Mouse (Mus musculus) embryonic facial prominence, embryonic 11.5 days (tissue): ENCODE results near the gene Sprr2k. TPM values are rescaled to one million over a fixed set of nuclear protein-coding genes. Genes with fewer than 3 reads are reported as not detected.
"Not testable (repeated sequence)": the region's sequence is repeated elsewhere in the genome, so short reads cannot be mapped to it uniquely, and the experiment has no call there.

Experiments
- ATAC-seq: fragments of 200-750 bp; cut with Nextera tagmentation; replicated peaks from 2 replicates; pipeline ENCODE4 v1.8.0; 2017; ENCODE audit warnings: low read depth; ENCODE audit not compliant: insufficient number of reproducible peaks, low FRiP score, low TSS enrichment
- DNase-seq: peaks from one replicate; pipeline ENCODE4 v3.0.0-alpha.2; 2015; ENCODE audit warnings: low spot score
- H3K27ac ChIP-seq: fragments of 300-500 bp; sonication (generic); replicated peaks from 2 replicates; pipeline ENCODE4 v1.5.1; 2014; ENCODE audit warnings: mild to moderate bottlenecking, low read depth, low read length, control low read depth
- H3K27me3 ChIP-seq: fragments of 300-500 bp; sonication (generic); 2 replicates; pipeline ENCODE4 v1.6.1; 2014; ENCODE audit warnings: mild to moderate bottlenecking, low read length, moderate library complexity, mixed read lengths; ENCODE audit not compliant: control insufficient read depth, insufficient read depth
- H3K36me3 ChIP-seq: fragments of 300-500 bp; sonication (generic); replicated peaks from 2 replicates; pipeline ENCODE4 v1.6.1; 2014; ENCODE audit warnings: low read depth, mild to moderate bottlenecking, low read length, moderate library complexity, mixed read lengths; ENCODE audit not compliant: control insufficient read depth, insufficient read depth
- H3K4me1 ChIP-seq: fragments of 300-500 bp; sonication (generic); 2 replicates; pipeline ENCODE4 v1.6.1; 2014; ENCODE audit warnings: low read length, mixed read lengths; ENCODE audit not compliant: control insufficient read depth, insufficient read depth
- H3K4me2 ChIP-seq: fragments of 300-500 bp; sonication (generic); 2 replicates; pipeline ENCODE4 v1.6.1; 2014; ENCODE audit warnings: low read depth, mild to moderate bottlenecking, control low read depth, low read length, moderate library complexity
- H3K4me3 ChIP-seq: fragments of 300-500 bp; sonication (generic); 2 replicates; pipeline ENCODE4 v1.5.1; 2014; ENCODE audit warnings: low read depth, low read length, control low read depth
- H3K9ac ChIP-seq: fragments of 300-500 bp; sonication (generic); replicated peaks from 2 replicates; pipeline ENCODE4 v1.6.1; 2014; ENCODE audit warnings: mild to moderate bottlenecking, control low read depth, low read length
- H3K9me3 ChIP-seq: fragments of 300-500 bp; sonication (generic); replicated peaks from 2 replicates; pipeline ENCODE4 v1.6.1; 2016; ENCODE audit warnings: mild to moderate bottlenecking, low read length, inconsistent platforms, mixed read lengths; ENCODE audit not compliant: control insufficient read depth
- WGBS: fragments of 180-500 bp; shearing (Covaris S2); extraction: QIAGEN DNeasy Blood & Tissue Kit; methylation state at CpG from one replicate; pipeline ENCODE4 v1.1.7; 2014; 5-methylcytosine and 5-hydroxymethylcytosine counted together
- polyA plus RNA-seq: library from polyadenylated mRNA; unstranded; fragments of >200 nt; fragmentation: Nextera tagmentation; extraction: Ambion mirVana; gene quantifications from 2 replicates; pipeline ENCODE4 v1.2.1, GENCODE M21; 2014

Gene Sprr2k
- polyA plus RNA-seq, 1 experiment from 2014 or later, result not detected

GRCm38 (mm10) chr3:92455151-92455550, 22.8 kb downstream of the Sprr2k start:
- 88% methylated on average over 5 of the region's 5 CpGs for WGBS

GRCm38 (mm10) chr3:92458620-92459019, 26.2 kb downstream of the Sprr2k start, which contains the start of gene Sprr3:
TSS of gene Sprr3 (minus strand) at chr3:92458720.
- Histone ChIP-seq H3K4me3 (no peak within 1 kb of the TSS), H3K27ac (no peak within 1 kb of the TSS), H3K9me3 (no peaks in the 10 kb centered on the region), H3K4me1 (no peaks in the 10 kb centered on the region), H3K4me2 (no peak within 1 kb of the TSS), H3K36me3 (no peaks in the 10 kb centered on the region), H3K27me3 (no peaks in the 10 kb centered on the region), H3K9ac (no peak within 1 kb of the TSS)
- DNase-seq (no peak), ATAC-seq (no peak)
- WGBS, result 61% methylated on average over 2 of the region's 2 CpGs

More at GRCm38 (mm10) chr3:92455151-92455550, 22.8 kb downstream of the Sprr2k start:
- no peak overlapping the region for H3K9ac ChIP-seq
- no peak overlapping the region for H3K27ac ChIP-seq
- H3K27me3 ChIP-seq, result no peaks in the 10 kb centered on the region
- H3K9me3 ChIP-seq, result no peaks in the 10 kb centered on the region
- H3K4me1 ChIP-seq, result no peaks in the 10 kb centered on the region
- no peak overlapping the region for H3K4me3 ChIP-seq
- no peak for ATAC-seq
- DNase-seq, result no peak
- H3K36me3 ChIP-seq, result no peaks in the 10 kb centered on the region
- H3K4me2 ChIP-seq, result no peak overlapping the region

- Histone ChIP-seq H3K4me3 (no peak overlapping the region), H3K9ac (no peak overlapping the region), H3K4me2 (no peak overlapping the region), H3K4me1 (no peaks in the 10 kb centered on the region), H3K27ac (no peak overlapping the region), H3K9me3 (no peaks in the 10 kb centered on the region), H3K27me3 (no peaks in the 10 kb centered on the region), H3K36me3 (no peaks in the 10 kb centered on the region)
- WGBS, result 78% methylated on average over 1 of the region's 1 CpGs
- ATAC-seq, result no peak
- DNase-seq, result no peak
These were observed 34.2 kb downstream of the Sprr2k start for GRCm38 (mm10) chr3:92466576-92466975.

GRCm38 (mm10) chr3:92467424-92467823, 35.0 kb downstream of the Sprr2k start:
- Histone ChIP-seq H3K4me2 (no peak overlapping the region), H3K4me1 (no peaks in the 10 kb centered on the region), H3K27me3 (no peaks in the 10 kb centered on the region), H3K9me3 (no peaks in the 10 kb centered on the region), H3K36me3 (no peaks in the 10 kb centered on the region), H3K9ac (no peak overlapping the region), H3K4me3 (no peak overlapping the region), H3K27ac (no peak overlapping the region)
- ATAC-seq (no peak), DNase-seq (no peak)

- no peaks in the 10 kb centered on the region for H3K36me3 ChIP-seq
- 84% methylated on average over 2 of the region's 2 CpGs for WGBS
- H3K27ac ChIP-seq, result no peak overlapping the region
- no peaks in the 10 kb centered on the region for H3K4me1 ChIP-seq
- H3K4me3 ChIP-seq, result no peak overlapping the region
- no peaks in the 10 kb centered on the region for H3K27me3 ChIP-seq
- DNase-seq (no peak), ATAC-seq (no peak)
- H3K9me3 ChIP-seq, result no peaks in the 10 kb centered on the region
- no peak overlapping the region for H3K9ac ChIP-seq
- no peak overlapping the region for H3K4me2 ChIP-seq
These were observed 37.7 kb downstream of the Sprr2k start for GRCm38 (mm10) chr3:92470111-92470510.

- H3K36me3 ChIP-seq, H3K27me3 ChIP-seq, H3K4me2 ChIP-seq, ATAC-seq, H3K9me3 ChIP-seq, H3K4me3 ChIP-seq, H3K9ac ChIP-seq, H3K27ac ChIP-seq, H3K4me1 ChIP-seq: not testable (repeated sequence)
- peak; percentile 17 for DNase-seq
These were observed 48.9 kb downstream of the Sprr2k start for GRCm38 (mm10) chr3:92481249-92481648.

Other genes with a start within 250 kb of the Sprr2k start
- gene Sprr2a1, start 216.8 kb upstream of the Sprr2k start, polyA plus RNA-seq, result not detected in 2 replicates
- gene Sprr2a2, start 216.7 kb upstream of the Sprr2k start, polyA plus RNA-seq, result not detected in 2 replicates
- gene Sprr2a3, start 147.2 kb upstream of the Sprr2k start, polyA plus RNA-seq, result not detected in 2 replicates
- gene Sprr2b, start 116.0 kb upstream of the Sprr2k start, polyA plus RNA-seq, result not detected in 2 replicates
- gene Sprr2d, start 93.4 kb upstream of the Sprr2k start, polyA plus RNA-seq, result not detected in 2 replicates
- not detected in 2 replicates for gene Sprr2e, start 80.4 kb upstream of the Sprr2k start, polyA plus RNA-seq
- gene Sprr2f, start 67.4 kb upstream of the Sprr2k start, polyA plus RNA-seq, result not detected in 2 replicates
- gene Sprr2h, start 46.9 kb upstream of the Sprr2k start, polyA plus RNA-seq, result not detected in 2 replicates
- not detected in 2 replicates for gene Sprr2i, start 24.6 kb upstream of the Sprr2k start, polyA plus RNA-seq
- not detected in 2 replicates for gene Sprr2j-ps, start 14.5 kb upstream of the Sprr2k start, polyA plus RNA-seq
- gene Gm9774, start 3.2 kb upstream of the Sprr2k start, polyA plus RNA-seq, result 5.4 and 6.7 TPM in 2 replicates
- not detected in 2 replicates for gene Sprr1b, start 6.2 kb downstream of the Sprr2k start, polyA plus RNA-seq
- not detected in 2 replicates for gene Sprr3, start 26.1 kb downstream of the Sprr2k start, polyA plus RNA-seq
- gene Sprr1a, start 53.3 kb downstream of the Sprr2k start, polyA plus RNA-seq, result 0.36 TPM in 1 of 2 replicates, not detected in the other
- gene Sprr4, start 67.9 kb downstream of the Sprr2k start, polyA plus RNA-seq, result not detected in 2 replicates
- not detected in 2 replicates for gene 2310046K23Rik, start 101.9 kb downstream of the Sprr2k start, polyA plus RNA-seq
- gene Ivl, start 141.2 kb downstream of the Sprr2k start, polyA plus RNA-seq, result 0.17 TPM in 1 of 2 replicates, not detected in the other
- gene Smcp, start 156.4 kb downstream of the Sprr2k start, polyA plus RNA-seq, result not detected in 2 replicates
- gene 2210017I01Rik, start 174.9 kb downstream of the Sprr2k start, polyA plus RNA-seq, result not detected in 2 replicates
- not detected in 2 replicates for gene Lce6a, start 189.1 kb downstream of the Sprr2k start, polyA plus RNA-seq
- gene Lce1a1, start 215.7 kb downstream of the Sprr2k start, polyA plus RNA-seq, result not detected in 2 replicates
- not detected in 2 replicates for gene Lce1b, start 224.3 kb downstream of the Sprr2k start, polyA plus RNA-seq
- not detected in 2 replicates for gene Lce1a2, start 237.7 kb downstream of the Sprr2k start, polyA plus RNA-seq
- not detected in 2 replicates for gene Lce1c, start 246.7 kb downstream of the Sprr2k start, polyA plus RNA-seq